Mouse (Mus musculus) neural tube, embryonic 14.5 days (tissue): Measurements from ENCODE around the gene Pecr. TPM values are rescaled to one million over a fixed set of nuclear protein-coding genes. Genes with fewer than 3 reads are reported as not detected.

Experiments
- ATAC-seq: fragments of 200-750 bp; cut with Nextera tagmentation; 2 replicates; pipeline ENCODE4 v1.8.0; 2017; ENCODE audit warnings: low read depth, mild to moderate bottlenecking, moderate TSS enrichment, moderate library complexity
- H3K27ac ChIP-seq: fragments of 300-500 bp; sonication (generic); 2 replicates; pipeline ENCODE4 v1.5.1; 2014; ENCODE audit warnings: low read depth, mild to moderate bottlenecking, control low read depth, low read length, moderate library complexity, mixed read lengths
- H3K27me3 ChIP-seq: fragments of 300-500 bp; sonication (generic); 2 replicates; pipeline ENCODE4 v1.6.1; 2014; ENCODE audit warnings: low read length; ENCODE audit not compliant: control insufficient read depth, insufficient read depth
- H3K36me3 ChIP-seq: fragments of 300-500 bp; sonication (generic); 2 replicates; pipeline ENCODE4 v1.6.1; 2014; ENCODE audit warnings: low read length, mixed read lengths; ENCODE audit not compliant: control insufficient read depth, insufficient read depth
- H3K4me1 ChIP-seq: fragments of 300-500 bp; sonication (generic); 2 replicates; pipeline ENCODE4 v1.6.1; 2014; ENCODE audit warnings: low read length; ENCODE audit not compliant: control insufficient read depth, insufficient read depth
- H3K4me2 ChIP-seq: fragments of 300-500 bp; sonication (generic); 2 replicates; pipeline ENCODE4 v1.6.1; 2014; ENCODE audit warnings: mild to moderate bottlenecking, low read depth, low read length, control low read depth
- H3K4me3 ChIP-seq: fragments of 300-500 bp; sonication (generic); 2 replicates; pipeline ENCODE4 v1.5.1; 2014; ENCODE audit warnings: low read depth, low read length, control low read depth, mixed read lengths
- H3K9ac ChIP-seq: fragments of 300-500 bp; sonication (generic); replicated peaks from 2 replicates; pipeline ENCODE4 v1.6.1; 2014; ENCODE audit warnings: low read depth, mild to moderate bottlenecking, control low read depth, low read length, mixed read lengths
- H3K9me3 ChIP-seq: fragments of 300-500 bp; sonication (generic); 2 replicates; pipeline ENCODE4 v1.6.1; 2016; ENCODE audit warnings: low read length; ENCODE audit not compliant: control insufficient read depth
- WGBS: fragments of 180-500 bp; shearing (Covaris S2); extraction: QIAGEN DNeasy Blood & Tissue Kit; methylation state at CpG from one replicate; pipeline ENCODE4 v1.1.7; 2014; 5-methylcytosine and 5-hydroxymethylcytosine counted together
- polyA plus RNA-seq: library from polyadenylated mRNA; unstranded; fragments of >200 nt; fragmentation: Nextera tagmentation; extraction: Ambion mirVana; gene quantifications from 2 replicates; pipeline ENCODE4 v1.2.1, GENCODE M21; 2014

Gene Pecr
- polyA plus RNA-seq, result 7.6 and 8.5 TPM in 2 replicates

DNA sequence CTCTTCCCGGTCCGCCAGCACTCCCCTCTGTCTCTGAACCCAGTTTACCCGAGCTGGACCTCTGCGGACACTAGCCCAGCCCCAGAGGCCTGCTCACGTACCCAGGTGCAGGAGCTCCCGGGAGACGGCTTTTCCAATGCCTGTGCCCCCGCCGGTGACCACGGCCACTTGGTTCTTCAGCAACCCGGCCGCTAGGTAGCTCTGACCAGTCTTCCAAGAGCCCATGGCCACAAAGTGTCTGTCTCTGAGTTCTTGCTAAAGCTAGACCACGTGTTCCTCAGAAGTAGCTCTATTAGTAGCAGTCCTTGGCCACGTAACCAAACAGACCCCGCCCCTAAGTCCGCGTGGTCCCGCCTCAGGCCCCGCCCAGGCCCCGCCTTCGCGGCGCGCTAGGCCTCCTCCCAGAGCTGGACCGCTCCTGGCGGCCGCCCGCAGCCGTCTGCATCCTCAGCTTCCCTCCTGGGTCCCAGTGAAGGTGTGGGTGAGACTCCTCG, at the start of gene Pecr, which contains the start of gene Tmem169:
Gene Pecr, minus strand, starts transcription at position 323 of the 494 bp plus-strand sequence.
Gene Tmem169, plus strand, starts transcription at position 378 of the 494 bp plus-strand sequence.
- Histone ChIP-seq H3K4me3 (peak within 1 kb of the TSS; percentile 41), H3K27ac (peak within 1 kb of the TSS; percentile 84), H3K36me3 (no peaks in the 10 kb centered on the region), H3K4me1 (peaks cover 14% of the 10 kb centered on the region), H3K27me3 (no peaks in the 10 kb centered on the region), H3K9me3 (no peaks in the 10 kb centered on the region), H3K9ac (peak within 1 kb of the TSS; percentile 73), H3K4me2 (peak within 1 kb of the TSS; percentile 89)
- under 1% methylated on average over 30 of the region's 30 CpGs for WGBS
- ATAC-seq, result peak; percentile 99

GRCm38 (mm10) chr1:72326162-72326821, 42.2 kb upstream of the Pecr start:
- 96% methylated on average over 11 of the region's 11 CpGs for WGBS
- H3K9me3 ChIP-seq, result no peaks in the 10 kb centered on the region
- no peaks in the 10 kb centered on the region for H3K4me1 ChIP-seq
- ATAC-seq, result no peak
- no peak overlapping the region for H3K4me2 ChIP-seq
- no peaks in the 10 kb centered on the region for H3K27me3 ChIP-seq
- H3K36me3 ChIP-seq, result peaks cover 8% of the 10 kb centered on the region; the same call in 1 of the 2 replicates
- H3K9ac ChIP-seq, result no peak overlapping the region
- no peak overlapping the region for H3K27ac ChIP-seq
- H3K4me3 ChIP-seq, result no peak overlapping the region

- no peak for ATAC-seq
- H3K27me3 ChIP-seq, result no peaks in the 10 kb centered on the region
These were observed 39.1 kb upstream of the Pecr start for GRCm38 (mm10) chr1:72323248-72323647.

GRCm38 (mm10) chr1:72320759-72321158, 36.6 kb upstream of the Pecr start:
- Histone ChIP-seq H3K9ac (no peak overlapping the region), H3K4me3 (no peak overlapping the region), H3K4me2 (no peak overlapping the region), H3K36me3 (peaks cover 13% of the 10 kb centered on the region; the same call in 1 of the 2 replicates), H3K27me3 (no peaks in the 10 kb centered on the region), H3K4me1 (no peaks in the 10 kb centered on the region), H3K27ac (no peak overlapping the region), H3K9me3 (no peaks in the 10 kb centered on the region)
- ATAC-seq, result no peak
- 96% methylated on average over 5 of the region's 5 CpGs for WGBS

More at GRCm38 (mm10) chr1:72323248-72323647, 39.1 kb upstream of the Pecr start:
- no peak overlapping the region for H3K27ac ChIP-seq
- H3K36me3 ChIP-seq, result peaks cover 13% of the 10 kb centered on the region; the same call in 1 of the 2 replicates
- WGBS, result 97% methylated on average over 4 of the region's 4 CpGs
- H3K4me1 ChIP-seq, result no peaks in the 10 kb centered on the region
- H3K9ac ChIP-seq, result no peak overlapping the region
- H3K4me2 ChIP-seq, result no peak overlapping the region
- H3K9me3 ChIP-seq, result no peaks in the 10 kb centered on the region
- H3K4me3 ChIP-seq, result no peak overlapping the region

DNA sequence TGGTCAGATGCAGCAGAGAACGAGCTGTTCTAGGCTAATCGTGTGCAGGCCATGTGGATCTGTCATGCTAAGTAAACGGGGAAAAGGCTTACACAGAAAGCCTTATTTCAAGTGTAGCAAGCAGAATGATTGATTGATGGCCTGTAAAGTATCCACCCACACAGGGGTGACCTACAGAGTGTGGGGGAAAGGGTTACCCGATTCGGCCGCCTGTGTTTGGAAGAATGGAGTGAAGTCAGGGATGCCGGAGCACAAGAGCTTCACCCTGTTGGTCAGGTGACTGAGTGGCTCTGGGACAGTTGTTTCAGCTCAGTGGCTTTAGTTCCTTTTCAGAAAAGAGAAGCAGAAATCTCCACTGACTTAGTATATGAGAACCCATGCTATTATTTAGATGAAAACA, 32.8 kb upstream of the Pecr start:
- no peaks in the 10 kb centered on the region for H3K9me3 ChIP-seq
- 74% methylated on average over 7 of the region's 7 CpGs for WGBS
- no peaks in the 10 kb centered on the region for H3K4me1 ChIP-seq
- peaks cover 9% of the 10 kb centered on the region; the same call in 1 of the 2 replicates for H3K36me3 ChIP-seq
- no peak overlapping the region for H3K9ac ChIP-seq
- ATAC-seq, result no peak
- H3K4me3 ChIP-seq, result no peak overlapping the region
- H3K4me2 ChIP-seq, result no peak overlapping the region
- H3K27me3 ChIP-seq, result no peaks in the 10 kb centered on the region
- H3K27ac ChIP-seq, result no peak overlapping the region

DNA sequence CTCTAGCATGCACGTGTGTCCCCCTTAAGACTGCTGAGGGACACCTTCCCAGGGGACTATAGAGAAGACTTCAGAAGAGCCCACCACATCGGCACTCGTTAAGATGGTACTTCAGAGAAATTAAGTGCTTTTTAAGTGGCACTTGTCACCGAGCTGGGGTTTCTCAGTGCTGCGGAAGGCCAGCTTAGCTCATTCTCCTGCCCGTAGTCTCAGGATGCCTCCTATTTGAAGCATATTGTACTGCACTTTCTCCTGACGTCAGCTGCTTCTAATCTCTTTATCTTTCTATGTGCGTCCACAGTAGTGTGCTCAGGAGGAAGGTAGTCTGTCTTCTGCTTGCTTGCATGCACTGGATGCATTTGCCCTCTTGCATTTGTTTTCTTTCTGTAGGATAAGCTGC, 32.3 kb upstream of the Pecr start:
- Histone ChIP-seq H3K27me3 (no peaks in the 10 kb centered on the region), H3K27ac (no peak overlapping the region), H3K36me3 (peaks cover 9% of the 10 kb centered on the region; the same call in 1 of the 2 replicates), H3K4me3 (no peak overlapping the region), H3K4me2 (no peak overlapping the region), H3K4me1 (no peaks in the 10 kb centered on the region), H3K9ac (no peak overlapping the region), H3K9me3 (no peaks in the 10 kb centered on the region)
- ATAC-seq, result peak; percentile 41; the same call in 1 of the 2 replicates
- WGBS, result 77% methylated on average over 8 of the region's 8 CpGs

GRCm38 (mm10) chr1:72315447-72315846, 31.3 kb upstream of the Pecr start:
- H3K27me3 ChIP-seq, result no peaks in the 10 kb centered on the region
- no peak overlapping the region for H3K27ac ChIP-seq
- H3K4me3 ChIP-seq, result no peak overlapping the region
- H3K36me3 ChIP-seq, result peaks cover 6% of the 10 kb centered on the region; the same call in 1 of the 2 replicates
- no peaks in the 10 kb centered on the region for H3K9me3 ChIP-seq
- H3K4me1 ChIP-seq, result no peaks in the 10 kb centered on the region
- no peak for ATAC-seq
- WGBS, result 81% methylated on average over 4 of the region's 4 CpGs
- H3K4me2 ChIP-seq, result no peak overlapping the region
- H3K9ac ChIP-seq, result no peak overlapping the region

DNA sequence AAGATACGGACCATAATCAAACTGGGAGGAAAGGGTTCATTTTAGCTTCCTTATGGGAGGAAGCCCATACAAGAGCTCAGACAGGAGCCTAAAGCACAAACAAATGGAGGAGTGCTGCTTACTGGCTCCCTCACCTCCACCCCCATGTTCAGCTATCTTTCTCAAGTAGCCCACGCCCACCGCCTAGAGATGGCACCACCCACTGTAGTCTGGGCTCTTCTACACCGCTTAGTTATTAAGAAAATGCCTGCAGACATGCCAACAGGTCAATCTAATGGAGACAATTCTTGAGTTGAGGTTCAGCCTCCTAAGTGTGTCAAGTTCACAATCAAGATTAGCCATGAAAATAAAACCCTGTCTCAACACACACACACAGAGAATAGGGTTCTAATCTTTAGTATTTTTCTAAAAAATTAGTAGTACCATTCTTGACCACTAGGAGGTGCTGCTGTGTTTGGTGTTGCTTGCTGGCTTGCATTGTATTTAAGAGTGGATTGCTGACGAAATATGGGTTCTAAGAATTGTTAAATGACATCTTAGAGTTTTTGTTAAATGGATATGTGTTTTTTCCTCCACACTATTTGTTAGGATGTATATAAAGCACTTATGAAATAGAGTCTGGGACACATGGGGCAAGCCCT, 29.4 kb upstream of the Pecr start:
- H3K4me2 ChIP-seq, result no peak overlapping the region
- H3K9ac ChIP-seq, result no peak overlapping the region
- 74% methylated on average over 5 of the region's 5 CpGs for WGBS
- peaks cover 4% of the 10 kb centered on the region; the same call in 1 of the 2 replicates for H3K36me3 ChIP-seq
- no peaks in the 10 kb centered on the region for H3K9me3 ChIP-seq
- H3K4me1 ChIP-seq, result no peaks in the 10 kb centered on the region
- no peaks in the 10 kb centered on the region for H3K27me3 ChIP-seq
- no peak overlapping the region for H3K4me3 ChIP-seq
- no peak overlapping the region for H3K27ac ChIP-seq
- ATAC-seq, result no peak
